Mouse (Mus musculus): Measurements from ENCODE around the gene Zfp760. TPM values are rescaled to one million over a fixed set of nuclear protein-coding genes. Genes with fewer than 3 reads are reported as not detected.

The Zfp760 gene
- 1.9 and 2.8 TPM in 2 replicates for polyA plus RNA-seq (2021; fragmentation: Nextera tagmentation)
- long read RNA-seq, experiment 1, full-length matches to known transcripts: 3 of 15 reads
- long read RNA-seq, experiment 1, partial matches to known transcripts: 5 of 15 reads
- long read RNA-seq, experiment 1, other reads (novel, unspliced or antisense): 7 of 15 reads
- long read RNA-seq, experiment 2, partial matches to known transcripts: 0 of 6 reads
- long read RNA-seq, experiment 2, other reads (novel, unspliced or antisense): 6 of 6 reads

DNA sequence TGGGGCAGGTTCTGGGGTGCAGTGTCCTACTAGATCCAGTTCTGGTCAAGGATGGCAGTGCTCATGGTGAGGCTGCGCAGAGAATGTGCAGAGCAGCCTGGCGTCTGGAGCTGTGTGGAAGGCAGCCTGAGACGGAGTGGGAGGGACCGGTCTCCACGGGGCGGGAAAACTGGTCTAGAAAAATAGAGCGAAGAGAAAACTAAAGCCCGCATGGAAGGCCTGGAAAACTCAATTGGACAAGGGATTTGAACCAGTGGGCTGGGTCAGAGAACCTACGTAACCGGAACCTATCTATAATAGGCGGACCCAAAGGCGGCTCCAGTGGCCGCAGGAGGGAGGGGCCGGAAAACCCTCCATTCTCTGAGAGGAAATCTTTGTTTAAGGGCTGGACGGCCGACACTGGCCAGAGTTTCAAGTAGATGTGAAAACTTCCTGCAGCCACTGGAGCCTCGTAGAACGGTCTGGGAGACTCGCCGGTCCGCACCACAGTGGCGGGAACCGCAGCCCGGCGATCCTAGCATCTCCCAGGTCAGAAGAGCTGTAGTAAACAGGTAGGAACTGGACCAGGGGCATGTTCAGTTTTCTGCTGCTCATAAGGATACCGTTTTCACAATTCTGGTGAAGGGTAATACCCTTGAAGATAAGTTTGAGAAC lies at the start of gene Zfp760:
Zfp760 (plus strand) TSS at position 399 of the 654 bp plus-strand sequence.

DNA sequence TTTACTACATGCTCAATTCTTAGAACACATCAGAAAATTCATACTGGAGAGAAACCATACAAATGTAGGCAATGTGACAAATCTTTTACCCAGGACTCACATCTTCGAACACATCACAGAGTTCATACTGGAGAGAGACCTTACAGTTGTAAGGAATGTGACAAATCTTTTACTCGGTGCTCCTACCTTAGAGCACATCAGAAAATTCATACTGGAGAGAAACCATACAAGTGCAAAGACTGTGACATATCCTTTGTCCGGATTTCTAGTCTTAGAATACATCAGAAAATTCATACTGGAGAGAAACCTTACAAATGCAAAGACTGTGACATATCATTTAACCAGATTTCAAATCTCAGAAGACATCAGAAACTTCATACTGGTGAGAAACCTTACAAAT lies 16.0 kb upstream of the Zfp760 start, which contains the start of gene Gm10226:
Gm10226 (plus strand) TSS at position 301 of the 400 bp plus-strand sequence.

DNA sequence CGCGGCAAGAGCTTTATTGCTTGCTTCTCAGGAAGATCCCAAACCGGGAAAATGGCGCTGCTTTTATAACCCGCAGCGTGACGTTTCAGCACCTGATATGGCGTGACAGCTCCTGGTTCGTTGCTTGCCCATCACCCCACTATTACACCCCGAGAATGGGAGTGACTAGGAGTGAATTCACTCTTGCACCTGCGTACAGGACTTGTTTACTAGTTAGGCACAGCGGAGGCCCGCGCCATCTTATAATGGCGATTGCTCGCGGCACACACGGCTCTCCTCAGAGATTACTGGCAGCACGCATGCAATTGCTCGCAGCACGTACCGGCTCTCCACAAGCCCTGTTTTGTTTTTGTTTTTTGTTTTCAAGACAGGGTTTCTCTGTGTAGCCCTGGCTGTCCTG lies 23.0 kb downstream of the Zfp760 start, which contains the start of gene Zfp229:
Zfp229 (plus strand) TSS at position 301 of the 400 bp plus-strand sequence.

Other genes starting within 250 kb of the Zfp760 start
- 1.9 and 3.5 TPM in 2 replicates for gene Zfp53, start 218.7 kb upstream of the Zfp760 start, polyA plus RNA-seq (2021; fragmentation: Nextera tagmentation)
- gene Zfp52, start 172.2 kb upstream of the Zfp760 start, polyA plus RNA-seq (2021; fragmentation: Nextera tagmentation): 0.88 and 1.0 TPM in 2 replicates
- gene Zfp948, start 140.7 kb upstream of the Zfp760 start, polyA plus RNA-seq (2021; fragmentation: Nextera tagmentation): 3.8 and 4.1 TPM in 2 replicates
- gene Zfp983, start 57.1 kb upstream of the Zfp760 start, polyA plus RNA-seq (2021; fragmentation: Nextera tagmentation): 3.0 and 3.2 TPM in 2 replicates
- gene Gm10226, start 15.9 kb upstream of the Zfp760 start, polyA plus RNA-seq (2021; fragmentation: Nextera tagmentation): 1.6 and 2.8 TPM in 2 replicates
- 0.64 and 0.78 TPM in 2 replicates for gene Zfp229, start 23.1 kb downstream of the Zfp760 start, polyA plus RNA-seq (2021; fragmentation: Nextera tagmentation)
- 0.26 and 0.33 TPM in 2 replicates for gene Zfp820, start 138.0 kb downstream of the Zfp760 start, polyA plus RNA-seq (2021; fragmentation: Nextera tagmentation)
- 4.0 and 5.5 TPM in 2 replicates for gene Zfp995, start 202.2 kb downstream of the Zfp760 start, polyA plus RNA-seq (2021; fragmentation: Nextera tagmentation)